Mouse (Mus musculus) spleen, adult 12 weeks (tissue): Measurements from ENCODE around the gene Tagln2.

Source experiments
- DNase-seq: peaks from one replicate; pipeline ENCODE4 v3.0.0; 2022; ENCODE audit warnings: low spot score

Tagln2 gene

DNA sequence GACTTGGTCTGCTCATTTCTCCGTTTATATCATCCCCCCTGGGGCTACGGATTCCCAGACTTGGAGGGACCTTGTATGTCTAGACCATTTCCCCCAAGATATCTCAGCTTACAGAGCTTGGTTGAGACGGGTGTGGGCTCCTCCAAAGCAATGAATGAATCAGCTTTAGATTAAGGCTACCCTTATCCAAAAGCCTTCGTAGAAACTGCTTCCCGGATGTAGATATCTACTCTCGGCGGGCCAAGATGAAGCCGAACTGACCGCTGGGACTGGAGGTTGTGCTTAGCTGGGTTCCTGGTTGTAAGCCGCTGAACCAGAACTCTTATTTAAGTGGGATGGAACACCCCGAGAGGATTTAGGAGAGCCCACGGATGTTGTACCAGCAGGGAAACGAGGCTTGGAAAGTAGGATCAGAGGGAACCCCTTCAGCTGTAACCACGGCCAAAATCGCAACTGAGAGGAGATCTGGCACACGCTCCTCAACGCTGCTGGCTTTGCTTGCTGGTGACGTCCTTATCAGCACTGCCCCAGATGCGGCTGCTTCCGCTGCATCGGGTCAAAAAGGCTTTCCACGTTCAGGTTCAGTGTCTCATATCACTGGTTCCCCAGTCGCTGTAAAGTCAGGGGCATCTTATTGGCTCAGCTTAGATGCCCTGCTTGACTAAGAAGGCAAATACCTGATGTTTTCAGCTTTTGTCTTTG is 26.7 kb downstream of the Tagln2 start:
- DNase-seq, result no peak

DNA sequence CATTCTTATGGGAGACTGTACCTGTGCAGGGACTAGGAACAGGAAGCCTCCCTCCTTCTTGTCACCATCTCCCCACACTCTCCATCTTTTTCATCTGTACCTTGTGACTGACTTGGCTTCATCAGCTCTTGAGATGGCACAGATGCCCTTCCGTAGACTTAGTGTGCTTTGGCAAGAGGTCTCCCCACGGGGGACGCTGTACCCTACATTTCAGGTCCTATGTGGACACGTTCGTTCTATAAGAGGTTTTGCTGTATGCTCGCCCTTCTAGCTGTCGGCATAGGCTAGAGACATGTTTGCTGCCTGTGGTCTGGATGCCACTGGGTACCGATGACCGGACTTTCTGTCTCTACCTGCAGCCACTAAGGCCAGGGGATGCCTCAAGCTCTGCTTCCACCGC is 27.6 kb downstream of the Tagln2 start:
- DNase-seq, result no peak

DNA sequence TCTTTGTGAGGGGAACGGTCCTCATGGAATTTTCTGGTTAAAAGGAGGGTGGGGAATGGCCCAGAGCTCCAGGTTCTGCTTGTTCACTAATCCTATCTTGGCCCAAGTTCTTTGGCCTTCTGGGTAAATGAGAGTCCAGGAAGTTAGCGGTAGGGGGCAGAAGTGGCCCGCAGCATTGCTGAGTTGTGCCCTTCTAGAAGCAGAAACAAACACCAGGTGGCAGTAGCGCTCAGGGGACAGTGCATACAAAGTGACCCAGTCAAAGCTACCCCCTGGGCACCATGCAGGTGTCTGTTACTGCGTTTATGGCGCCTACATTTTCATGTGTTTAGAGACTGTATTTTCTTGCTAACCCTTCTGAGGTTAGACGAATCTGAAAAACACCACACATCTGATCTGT is 28.9 kb downstream of the Tagln2 start:
- peak; percentile 70 for DNase-seq

DNA sequence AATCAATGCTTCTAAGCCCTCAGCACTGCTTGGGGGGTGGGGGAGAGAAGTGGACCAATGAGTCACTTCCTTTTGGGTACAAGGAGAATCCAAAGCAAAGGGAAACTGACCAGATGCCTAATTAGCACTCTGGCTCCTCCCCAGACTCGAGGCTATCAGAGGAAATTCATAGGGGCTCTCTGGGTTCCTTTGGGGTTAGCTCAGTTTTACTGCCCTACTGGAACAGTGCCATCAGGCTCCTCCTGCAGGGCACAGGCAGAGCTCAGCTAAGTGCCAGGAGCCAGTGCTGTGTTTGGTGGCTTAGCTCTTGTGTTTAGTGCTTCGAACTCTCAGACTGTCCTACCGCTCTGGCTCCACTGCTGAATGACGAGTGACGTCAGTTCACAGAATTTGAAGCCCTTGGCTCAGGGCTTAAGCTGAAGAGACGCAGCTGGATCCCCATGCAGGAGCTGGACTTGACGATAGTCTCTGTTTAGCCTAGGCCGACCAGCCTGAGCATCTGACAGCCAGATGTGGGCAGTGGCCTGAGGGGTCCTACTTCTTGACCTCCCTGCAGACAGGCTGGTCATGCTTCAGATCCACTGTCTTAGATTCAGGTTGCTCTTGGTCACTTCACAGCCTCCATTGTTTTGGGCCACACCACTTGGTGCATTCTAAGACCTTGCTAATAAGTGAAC is 30.8 kb downstream of the Tagln2 start:
- DNase-seq, result no peak

DNA sequence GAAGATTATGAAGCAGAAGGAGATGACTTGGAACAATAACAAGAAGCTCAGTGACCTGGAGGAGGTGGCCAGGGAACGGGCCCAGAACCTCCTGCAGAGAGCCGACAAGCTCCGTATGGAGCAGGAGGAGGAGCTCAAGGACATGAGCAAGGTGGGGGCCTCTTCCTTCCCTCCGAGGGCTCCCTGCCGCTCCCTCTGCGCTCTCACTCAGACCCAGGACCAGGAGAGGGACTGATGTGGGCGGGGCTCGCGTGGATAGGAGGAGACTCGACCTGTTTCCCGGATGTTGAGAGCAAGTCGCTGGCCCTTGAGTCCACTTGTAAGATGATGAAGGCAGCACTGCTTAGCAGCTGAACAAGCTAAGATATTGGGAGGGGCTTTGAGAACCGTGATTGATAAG is 32.7 kb downstream of the Tagln2 start:
- DNase-seq, result no peak

DNA sequence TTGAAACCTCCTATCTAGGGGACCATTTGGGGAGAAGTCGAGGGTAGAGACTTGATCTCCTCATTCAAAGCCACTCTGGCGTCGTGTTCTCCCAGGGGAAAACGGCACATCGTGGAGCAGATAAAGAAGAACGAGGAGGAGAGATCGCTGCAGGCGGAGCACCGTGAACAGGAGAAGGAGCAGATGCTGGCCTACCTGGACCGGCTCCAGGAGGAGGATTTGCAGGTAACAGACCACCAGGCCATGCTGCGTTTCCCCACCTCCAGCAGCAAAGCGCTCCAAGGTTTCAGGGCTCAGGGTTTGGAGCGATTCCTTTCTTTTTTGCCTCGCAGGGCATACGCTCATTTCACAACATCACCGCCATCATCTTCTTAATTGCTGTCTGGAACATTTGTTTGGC is 35.3 kb downstream of the Tagln2 start:
- no peak for DNase-seq

DNA sequence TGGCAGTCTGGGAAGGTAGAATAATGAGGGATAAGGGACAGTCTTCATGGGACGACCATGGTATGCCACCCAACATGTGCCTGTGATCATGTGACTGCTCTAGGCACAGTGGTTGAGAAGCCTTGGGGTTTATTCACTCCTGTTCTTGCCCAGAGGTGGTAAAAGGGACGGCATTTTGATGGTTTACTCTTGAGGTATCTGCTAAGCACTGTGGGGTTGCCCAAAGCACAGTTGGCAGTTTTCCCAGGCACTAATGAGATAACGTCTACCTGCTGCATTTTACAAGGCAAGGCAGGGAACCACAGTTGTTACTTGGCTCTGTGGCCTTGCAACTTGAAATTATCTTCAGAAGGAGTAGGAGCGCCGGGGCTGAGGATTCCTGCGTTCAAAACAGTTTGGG is 40.0 kb downstream of the Tagln2 start:
- no peak for DNase-seq

- no peak for DNase-seq
Observed at GRCm38 (mm10) chr1:172540283-172540820, 40.5 kb downstream of the Tagln2 start.

DNA sequence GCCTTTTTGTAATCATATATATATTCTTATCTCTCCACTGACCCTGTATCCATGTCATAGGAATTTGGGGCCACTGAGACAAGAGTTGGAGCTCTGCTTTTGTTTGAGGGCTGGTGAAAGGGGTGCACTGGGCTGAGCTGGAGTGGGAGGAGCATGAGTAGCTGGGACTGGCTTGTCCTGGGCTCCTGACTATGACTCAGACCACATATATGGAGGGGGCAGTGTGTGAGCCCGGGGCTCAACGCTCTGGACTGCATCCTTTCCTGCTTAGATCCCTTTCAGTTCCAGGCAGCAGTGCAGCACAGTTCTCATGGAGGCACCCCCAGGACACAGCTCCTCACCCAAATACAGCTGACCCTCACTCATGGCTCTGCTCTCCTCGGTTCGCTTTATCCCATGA is 46.2 kb downstream of the Tagln2 start:
- DNase-seq, result no peak

- DNase-seq, result no peak
Observed at GRCm38 (mm10) chr1:172548501-172548900, 48.7 kb downstream of the Tagln2 start.

- DNase-seq, result no peak
Observed at GRCm38 (mm10) chr1:172549314-172549713, 49.5 kb downstream of the Tagln2 start.

- DNase-seq, result no peak
Observed at GRCm38 (mm10) chr1:172549717-172550116, 49.9 kb downstream of the Tagln2 start.

GRCm38 (mm10) chr1:172550551-172550951 is 50.7 kb downstream of the Tagln2 start:
- DNase-seq, result peak; percentile 16

- DNase-seq, result no peak
Observed at GRCm38 (mm10) chr1:172551009-172551408, 51.2 kb downstream of the Tagln2 start.

DNA sequence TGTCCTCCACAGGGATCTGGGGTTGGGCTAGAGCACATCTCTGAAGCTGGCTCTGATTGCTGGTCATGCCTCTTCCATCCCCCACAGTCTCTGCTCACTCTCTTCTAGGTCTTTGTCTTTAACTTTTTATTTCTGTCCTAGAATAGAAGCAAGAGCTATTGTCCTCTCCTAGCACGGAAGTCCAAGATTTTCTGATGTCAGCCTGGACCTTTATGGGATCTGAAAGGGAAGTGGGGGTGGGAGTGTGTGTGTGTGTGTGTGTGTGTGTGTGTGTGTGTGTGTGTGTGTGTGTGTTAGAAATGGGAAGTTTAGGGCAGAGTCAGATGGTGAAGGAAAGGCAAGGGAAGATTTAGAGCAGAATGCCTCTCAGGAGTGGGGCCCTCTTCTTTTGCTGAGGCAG is 52.8 kb downstream of the Tagln2 start:
- no peak for DNase-seq

DNA sequence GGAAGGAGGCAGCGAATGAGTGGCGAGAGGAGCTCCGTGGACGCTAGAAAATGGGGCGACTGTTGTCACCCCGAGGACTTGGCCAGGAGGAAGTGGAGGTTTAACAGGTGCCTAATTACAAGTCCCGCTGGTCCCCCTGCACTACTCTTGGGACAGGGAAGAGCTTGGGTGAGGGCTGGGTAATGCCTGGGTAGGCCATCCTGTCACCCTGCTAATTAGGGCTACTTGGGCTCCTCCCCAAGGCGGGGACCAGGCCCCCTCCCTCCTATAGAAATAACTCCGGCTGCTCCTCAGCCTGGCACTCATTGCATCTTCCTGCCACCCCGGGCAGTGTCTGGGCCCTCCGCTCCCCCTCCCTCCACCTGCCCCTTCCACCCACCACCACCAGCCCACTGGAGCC is 55.8 kb downstream of the Tagln2 start, which contains the start of gene Vsig8:
Gene Vsig8 (plus strand): TSS at position 301 of the 400 bp plus-strand sequence.
- no peak for DNase-seq
